Mouse (Mus musculus) thymus, adult 18-20 months (tissue): ENCODE measurements around the gene Dgka.

Experiments used
- DNase-seq, 2 experiments: peaks; one replicate each; pipeline ENCODE4 v3.0.0; 2022; ENCODE audit warnings: mixed read lengths in 2 of 2

The Dgka gene

DNA sequence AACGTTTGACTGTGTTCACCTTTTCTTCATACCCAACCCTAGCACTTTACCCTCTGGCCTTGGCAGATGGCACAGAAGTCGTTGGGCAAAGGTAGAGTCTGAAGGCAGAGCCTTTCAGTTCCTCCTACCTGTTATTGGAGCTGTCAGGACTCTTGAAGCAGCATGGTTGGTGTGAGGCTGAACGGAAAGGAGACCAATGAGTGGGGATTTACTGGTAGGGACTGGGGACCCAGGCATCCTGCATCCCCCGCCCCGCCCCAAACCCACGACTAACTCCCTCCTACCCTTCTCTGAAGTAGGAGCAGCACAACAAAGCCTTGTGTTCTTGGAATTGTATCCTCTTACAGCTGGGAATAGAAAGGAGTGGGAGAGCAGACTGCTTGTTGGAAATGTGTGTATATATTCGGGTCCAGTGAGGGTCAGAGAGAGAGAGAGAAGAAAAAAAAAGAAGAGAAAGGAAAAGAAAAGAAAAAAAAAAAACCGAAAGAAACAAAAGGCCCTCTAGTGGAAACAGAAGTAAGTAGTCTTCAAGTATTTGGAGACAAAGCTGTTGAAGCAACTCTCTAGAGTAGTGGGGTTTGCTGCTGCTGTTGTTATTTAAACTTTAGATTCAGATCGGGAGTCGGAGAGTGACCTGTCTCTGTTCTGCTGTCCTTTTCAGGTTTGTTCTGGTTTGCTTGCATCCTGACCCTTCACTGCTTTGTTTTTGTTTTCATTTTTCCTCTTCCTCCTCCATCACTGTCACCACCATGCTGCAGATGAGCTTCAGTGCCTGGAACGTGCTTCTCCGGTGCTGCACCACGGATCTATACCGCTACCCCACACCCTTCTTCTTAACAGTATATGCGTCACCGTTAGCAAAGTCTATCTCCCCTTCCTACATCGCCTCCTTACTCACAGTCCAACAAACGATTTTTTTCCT, at the start of gene Dgka:
Dgka (minus strand) TSS at position 176 of the 922 bp plus-strand sequence.
- peak; percentile 68 to 80 for DNase-seq

DNA sequence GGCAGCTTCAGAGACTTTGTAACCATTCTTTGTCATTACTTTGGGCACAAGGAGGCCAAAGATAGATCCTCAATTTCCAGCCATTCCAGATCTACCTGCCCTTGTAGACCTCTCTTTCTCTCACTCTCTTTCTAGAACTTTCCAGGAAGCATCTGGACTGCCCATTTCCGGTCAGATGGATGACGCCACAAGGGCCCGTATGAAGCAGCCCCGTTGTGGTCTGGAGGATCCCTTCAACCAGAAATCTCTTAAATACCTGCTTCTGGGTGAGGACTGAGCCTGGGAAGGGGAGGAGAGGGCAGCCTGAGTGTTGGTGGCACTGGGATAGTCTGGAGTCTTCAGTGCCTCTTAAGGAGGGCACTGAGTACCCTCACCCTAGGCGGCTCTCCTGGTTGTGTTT, 49.7 kb upstream of the Dgka start:
- no peak for DNase-seq

DNA sequence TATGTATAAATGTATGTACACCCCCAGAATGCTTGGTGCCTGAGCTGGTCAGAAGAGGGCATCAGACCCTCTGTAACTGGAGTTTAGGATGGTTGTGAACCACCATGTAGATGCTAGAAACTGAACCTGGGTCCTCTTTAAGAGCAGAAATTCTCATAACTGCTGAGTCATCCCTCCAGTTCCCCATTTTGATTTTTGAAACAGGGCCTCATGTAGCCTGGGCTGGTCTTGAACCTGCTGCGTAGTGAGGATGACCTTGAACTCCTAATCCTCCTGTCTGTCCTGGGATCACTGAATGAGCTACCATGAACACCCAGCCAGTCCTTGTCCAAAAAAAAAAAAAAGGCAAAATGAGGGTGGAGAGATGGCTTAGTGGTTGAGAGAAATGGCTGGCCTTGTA, 48.6 kb upstream of the Dgka start:
- no peak for DNase-seq

DNA sequence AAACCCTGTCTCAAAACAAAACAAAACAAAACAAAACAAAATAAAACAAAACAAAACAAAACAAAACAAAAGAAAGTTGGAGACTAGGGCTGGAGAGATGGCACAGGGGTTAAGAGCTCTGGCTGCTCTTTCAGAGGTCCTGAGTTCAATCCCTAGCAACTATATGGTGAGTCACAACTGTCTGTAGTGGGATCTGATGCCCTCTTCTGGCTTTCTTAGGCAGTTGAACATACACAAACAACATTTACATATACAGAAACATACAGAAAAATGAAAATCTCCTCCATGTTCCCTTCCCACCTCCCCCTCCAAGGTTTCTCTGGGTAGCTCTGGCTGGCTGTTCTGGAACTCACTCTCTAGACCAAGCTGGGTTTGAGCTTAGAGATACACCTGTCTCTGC, 47.4 kb upstream of the Dgka start:
- DNase-seq: no peak

DNA sequence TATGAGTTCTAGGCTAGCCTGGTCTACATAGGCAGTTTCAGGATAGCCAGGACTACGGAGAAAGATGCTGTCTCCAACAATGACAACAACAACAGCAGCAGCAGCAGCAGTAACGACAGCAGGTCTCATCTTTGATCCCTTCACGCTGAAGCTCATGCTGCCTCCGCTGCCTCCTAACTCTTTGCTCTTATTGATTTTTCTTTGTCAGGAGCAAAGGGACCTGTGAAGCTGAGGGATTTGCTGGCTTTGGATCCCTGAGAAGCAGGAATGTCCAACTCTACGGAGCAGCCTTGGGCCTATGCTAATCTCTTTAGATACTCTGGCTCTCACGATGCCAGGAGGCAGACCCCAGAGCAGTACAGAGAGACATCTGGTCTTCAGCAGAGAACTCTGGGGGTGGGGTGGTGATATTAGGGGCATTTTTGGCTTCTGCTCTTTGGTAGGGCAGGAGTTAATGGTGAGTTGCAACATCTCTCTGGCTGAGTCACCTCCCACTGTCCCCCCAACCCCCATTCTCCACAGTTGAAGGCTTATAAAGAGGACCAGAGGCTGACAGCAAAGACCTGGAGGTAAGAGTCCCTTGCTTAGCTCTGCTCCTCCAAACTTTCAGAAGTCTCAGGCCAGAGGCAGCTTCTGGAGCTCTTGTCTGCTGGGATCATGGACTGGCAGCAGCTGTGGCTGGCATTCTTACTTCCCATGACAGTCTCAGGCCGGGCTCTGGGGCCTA, 45.9 kb upstream of the Dgka start, which contains the start of gene Mmp19:
Mmp19 (plus strand) TSS at position 513 of the 727 bp plus-strand sequence.
- DNase-seq: no peak

DNA sequence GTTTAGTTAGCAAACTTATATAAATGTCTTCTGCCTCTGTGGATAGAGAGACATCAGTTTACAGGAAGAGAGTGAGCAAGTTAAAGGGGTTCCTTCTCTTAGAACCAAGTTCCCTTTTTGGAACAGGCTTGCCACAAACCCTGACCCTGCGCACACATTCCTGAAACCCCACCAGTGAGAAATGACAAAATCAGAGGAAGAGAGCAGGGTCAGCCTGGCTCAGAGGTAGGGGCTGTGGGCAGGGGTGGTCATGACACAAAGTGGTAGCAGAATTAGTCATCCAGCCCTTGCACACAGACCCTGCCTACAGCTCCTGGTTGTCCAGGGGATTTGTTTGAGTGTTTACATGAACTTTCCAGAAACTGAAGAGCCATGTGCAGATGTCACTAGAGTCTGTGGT, 35.5 kb upstream of the Dgka start:
- no peak for DNase-seq

DNA sequence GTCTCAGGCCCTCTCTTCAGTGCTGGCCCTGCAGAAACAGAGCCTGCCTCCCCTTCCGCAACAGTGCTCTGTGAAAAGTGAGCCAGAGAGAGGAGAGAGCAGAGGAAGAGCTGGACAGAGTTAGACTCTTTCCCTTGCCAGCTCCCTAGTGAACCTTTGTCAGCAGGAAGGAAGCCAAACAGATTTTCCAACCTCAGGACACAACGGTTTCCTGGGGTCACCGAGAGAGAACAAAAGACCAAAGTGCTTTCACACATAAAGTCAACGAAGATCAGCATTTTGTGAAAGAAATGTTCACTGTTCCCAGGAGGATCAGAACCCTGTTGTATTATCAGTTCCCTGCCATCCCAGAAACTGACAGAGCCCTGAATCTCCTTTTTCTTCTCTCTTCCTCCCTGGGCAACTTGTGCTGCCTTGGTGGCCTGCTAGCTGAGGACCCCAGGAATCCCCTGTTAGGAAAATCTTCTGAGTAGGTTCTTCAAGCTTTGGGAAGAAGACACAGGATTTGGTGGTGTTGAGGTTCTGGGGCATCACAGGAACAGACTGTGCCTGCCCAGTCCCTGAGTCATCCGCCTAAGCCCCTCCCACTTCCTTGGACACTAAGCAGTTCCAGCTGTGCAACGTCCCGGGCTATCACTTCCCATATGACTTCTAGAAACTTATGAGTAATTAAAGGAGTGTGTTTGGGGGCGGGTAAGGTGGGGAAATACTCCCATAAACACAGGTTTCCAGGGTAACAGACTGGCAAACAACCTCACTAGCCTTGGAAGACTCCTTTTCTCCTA, 34.5 kb upstream of the Dgka start:
- peak; percentile 21 for DNase-seq

DNA sequence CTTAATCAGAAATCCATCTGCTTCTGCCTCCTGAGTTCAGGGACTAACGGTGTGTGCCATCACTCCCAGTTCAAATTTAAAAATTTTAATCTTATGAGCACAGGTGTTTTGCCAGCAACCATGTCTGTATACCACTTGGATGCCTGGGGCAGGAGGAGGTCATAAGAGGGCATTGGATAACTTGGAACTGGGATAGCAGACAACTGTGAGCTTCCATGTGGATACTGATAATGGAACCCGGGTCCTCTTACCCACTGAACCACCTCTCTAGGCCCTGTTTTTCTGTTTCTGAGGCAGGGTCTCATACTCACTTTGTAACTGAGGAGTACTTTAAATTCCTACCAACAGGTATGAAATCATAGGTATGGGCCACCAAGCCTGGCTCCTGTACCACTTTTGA, 33.8 kb upstream of the Dgka start:
- no peak for DNase-seq

DNA sequence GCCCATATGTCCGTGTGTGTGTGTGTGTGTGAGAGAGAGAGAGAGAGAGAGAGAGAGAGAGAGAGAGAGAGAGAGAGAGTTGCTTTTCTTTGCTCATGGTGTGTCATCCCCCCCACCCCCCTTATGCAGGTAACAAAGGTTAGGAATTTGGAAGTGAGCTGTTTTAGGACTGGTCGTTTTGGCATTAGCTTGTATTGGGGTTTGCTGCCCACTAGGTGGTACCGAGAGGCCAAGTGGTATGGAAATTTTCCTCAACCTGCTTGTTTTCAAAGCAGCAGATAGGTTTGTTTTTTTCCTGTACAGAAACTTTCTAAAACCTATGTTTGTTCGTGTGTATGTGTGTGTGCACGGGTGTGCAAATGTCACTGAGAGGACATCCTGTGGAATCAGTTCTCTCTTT, 29.0 kb upstream of the Dgka start:
- no peak for DNase-seq

DNA sequence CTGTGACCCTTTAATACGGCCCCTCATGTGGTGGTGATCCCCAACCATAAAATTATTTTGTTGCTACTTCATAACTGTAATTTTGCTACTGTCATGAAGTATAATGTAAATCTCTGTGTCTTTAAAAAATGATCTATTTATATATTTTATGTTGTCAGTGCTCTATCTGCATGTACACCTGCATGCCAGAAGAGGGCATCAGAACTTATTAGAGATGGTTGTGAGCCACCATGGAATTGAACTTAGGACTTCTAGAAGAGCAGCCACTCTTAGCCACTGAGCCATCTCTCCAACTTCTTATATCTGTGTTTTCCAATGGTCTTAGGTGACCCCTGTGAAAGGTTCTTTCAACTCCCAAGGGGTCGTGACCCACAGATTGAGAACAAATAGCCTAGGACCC, 28.2 kb upstream of the Dgka start:
- no peak for DNase-seq

DNA sequence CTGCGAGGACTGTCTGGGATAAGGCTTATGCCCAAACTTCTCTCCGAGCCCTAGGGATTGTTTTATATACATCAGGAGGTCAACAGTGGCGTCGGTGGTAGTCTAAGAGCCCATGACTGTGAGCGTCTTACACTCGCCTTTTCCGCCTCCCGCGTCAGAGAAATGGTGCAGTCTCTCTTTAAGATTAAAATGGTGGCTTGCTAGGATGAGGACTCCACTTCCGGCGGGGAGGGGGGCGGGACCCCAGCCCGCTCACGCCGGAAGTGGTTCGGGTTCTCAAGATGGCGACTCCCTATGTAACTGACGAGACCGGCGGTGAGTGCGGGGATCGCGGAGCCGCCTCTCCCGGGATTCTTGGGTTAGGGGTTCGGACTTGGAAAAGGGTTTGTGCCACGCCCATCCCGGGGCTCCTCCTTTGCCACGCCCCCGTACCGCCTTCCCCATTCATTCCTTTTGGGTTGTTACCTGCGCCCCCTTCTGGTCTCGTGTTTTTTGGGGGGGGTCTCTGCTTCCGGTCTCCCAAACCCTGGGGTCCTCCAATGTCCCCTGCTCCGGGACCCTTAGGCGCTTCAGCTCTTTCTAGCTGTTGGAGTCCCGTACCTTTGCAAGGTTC, 3.7 kb upstream of the Dgka start:
- peak; percentile 67 to 84 for DNase-seq

DNA sequence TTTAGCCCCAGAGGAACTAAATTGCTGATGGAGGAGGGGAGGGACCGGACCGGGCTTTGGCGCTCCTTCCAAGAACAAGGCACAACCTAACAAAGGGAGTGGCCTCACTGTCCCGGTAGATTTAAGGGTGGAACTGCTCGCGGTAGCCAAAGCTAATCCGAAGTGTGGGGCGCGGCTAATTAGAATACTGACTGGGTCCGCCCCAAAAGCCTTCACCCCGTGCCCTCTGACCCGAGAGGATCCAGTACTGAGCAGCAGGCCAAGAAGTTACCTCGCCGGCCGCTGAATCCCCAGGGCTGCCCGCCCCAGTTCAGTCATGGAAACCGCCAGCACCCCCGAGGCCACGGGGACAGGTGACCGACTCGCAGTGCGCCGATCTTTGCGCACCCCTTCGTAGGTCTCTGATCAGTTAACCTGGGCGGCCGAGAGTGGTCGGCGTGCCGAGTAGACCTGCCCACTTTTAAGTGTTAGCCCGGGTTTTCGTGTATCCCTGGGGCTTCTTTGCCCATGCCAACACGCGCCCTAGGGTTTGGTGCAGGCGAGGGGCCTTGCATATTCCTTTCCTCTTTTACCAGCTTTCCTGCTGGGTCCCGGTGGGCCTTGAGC, 3.1 kb upstream of the Dgka start, which contains the start of gene Pym1:
Pym1 (plus strand) TSS at position 244 of the 606 bp plus-strand sequence.
- peak; percentile 54 to 78 for DNase-seq

DNA sequence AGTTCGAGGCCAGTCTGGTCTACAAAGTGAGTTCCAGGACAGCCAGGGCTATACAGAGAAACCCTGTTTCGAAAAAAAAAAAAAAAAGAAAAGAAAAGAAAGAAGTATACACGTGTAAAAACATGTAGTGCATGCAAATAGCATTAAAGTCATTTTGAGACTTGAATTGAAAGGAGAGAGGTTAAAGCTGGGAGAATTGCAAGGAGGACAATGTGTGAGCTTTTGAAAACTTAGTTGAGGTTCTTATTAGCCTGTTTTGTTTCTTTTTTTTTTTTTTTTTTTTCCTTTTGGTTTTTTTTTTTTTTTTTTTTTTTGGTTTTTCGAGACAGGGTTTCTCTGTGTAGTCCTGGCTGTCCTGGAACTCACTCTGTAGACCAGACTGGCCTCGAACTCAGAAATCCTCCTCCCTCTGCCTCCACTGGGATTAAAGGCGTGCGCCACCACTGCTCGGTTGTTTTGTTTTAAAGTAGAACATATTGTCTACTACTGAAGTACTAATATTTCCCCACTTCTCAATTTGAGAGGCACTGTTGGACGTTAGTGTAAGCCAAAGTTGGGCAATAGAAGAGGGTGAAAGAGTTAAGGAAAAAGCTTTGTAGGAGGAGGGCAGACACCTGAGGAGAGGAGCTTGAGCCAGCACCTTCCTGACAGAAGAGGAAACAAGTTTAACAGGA, 2.5 kb upstream of the Dgka start:
- no peak for DNase-seq

DNA sequence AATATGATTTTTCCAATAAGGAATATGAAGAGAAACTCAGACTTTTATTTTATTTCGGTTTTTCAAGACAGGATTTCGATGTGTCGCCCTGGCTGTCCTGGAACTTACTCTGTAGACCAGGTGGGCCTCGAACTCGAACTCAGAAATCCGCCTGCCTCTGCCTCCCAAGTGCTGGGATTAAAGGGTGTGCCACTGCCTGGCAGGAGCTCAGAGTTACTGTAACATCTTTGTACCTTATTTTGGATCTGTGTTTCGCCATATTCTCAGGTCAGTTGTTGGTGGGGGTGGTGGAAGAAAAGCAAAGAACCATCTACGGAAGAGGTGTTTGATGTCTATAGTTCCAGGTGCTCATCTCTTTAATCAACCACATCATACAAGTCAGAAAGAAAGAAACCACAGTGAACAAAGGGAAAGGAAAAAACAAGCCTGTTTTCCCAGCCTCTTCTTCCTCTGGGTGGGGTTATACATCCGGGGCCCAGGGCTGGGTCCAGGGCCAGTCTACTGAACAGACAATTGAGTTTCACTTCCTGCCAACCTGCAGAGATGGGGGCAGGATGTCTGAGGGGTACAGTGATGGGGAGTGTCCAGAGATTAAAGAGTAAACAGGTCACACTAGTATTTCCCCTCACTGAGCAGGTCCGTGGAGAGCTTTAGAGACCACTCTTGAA, 1.4 kb upstream of the Dgka start:
- peak; percentile 77 to 89 for DNase-seq

DNA sequence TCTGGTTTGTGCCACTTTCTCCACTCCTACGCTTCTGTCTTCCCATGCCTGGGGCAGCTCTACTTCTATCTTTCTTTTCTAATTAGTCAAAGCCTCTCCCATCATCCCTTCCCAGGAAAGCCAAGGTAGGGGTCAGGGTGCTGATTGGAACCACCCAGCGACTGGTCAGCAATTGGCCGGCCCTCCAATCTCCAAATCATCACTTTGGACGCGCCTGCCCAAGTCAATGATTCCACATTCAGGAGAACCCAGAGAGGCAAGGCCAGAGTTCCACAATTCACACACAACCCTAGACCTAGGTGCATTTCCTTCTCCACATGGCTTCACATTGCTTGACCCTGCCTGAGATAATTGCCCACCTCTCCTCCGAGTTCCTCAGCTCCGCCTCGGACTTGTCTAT, 444 bp downstream of the Dgka start:
- peak in 1 of 2 experiments; percentile 27 for DNase-seq

DNA sequence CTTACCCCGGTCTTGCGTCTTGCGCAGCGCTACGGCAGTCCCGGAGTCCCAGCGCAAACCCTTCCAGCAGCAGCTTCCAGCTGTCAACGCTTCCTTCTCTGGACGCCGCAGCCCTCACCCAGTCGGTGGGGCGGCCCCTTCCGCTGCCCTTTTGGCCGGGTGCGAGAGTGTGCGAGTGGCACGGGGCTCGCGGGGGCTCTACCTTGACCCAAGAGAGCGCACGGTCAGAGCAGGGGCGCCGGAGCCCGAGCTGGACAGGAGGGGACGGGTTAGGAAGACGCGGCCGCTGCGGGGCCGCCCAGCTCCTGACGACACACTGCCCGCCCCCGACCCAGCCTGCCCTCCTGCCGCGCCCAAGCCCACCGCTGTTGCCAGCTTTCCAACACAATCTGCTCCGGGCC, 864 bp downstream of the Dgka start:
- peak; percentile 56 to 62 for DNase-seq

DNA sequence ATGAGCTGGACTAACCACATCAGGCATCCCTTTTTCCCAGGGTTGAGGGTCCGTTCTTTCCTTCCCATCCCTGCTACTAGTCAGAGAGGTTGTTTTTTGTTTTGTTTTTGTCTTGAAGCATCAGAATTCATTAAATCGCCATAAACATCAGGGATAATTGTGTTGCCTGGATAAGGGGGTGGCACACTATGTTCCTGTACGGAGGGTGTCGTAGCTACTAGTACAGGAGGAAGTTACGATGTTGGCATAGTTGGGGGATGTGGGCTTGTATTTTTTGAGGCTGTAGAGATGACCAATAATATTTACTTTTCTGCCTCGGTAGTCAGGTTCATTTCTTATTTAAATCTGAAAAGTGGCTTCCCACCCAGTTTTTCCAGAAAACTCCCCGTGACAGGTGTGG, 1.4 kb downstream of the Dgka start:
- no peak for DNase-seq

DNA sequence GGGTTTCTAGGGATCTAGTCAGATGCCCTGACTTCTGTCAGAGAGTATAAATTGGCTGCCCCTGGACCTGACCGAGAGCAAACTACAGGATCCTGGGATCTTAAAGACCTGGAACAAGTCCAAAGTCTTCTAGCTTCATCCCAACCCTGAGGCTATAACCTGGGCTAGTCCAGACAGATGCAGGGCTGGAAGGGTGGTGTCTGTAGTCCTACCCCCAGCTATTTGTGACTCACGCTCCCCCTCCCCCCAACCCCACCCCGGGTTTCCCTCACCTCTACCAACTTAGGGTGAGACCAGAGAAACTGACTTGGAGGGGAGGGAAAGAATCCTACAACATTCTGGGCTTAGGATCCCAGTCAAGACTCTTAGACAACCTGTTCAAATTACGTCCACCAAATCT, 2.0 kb downstream of the Dgka start:
- no peak for DNase-seq

DNA sequence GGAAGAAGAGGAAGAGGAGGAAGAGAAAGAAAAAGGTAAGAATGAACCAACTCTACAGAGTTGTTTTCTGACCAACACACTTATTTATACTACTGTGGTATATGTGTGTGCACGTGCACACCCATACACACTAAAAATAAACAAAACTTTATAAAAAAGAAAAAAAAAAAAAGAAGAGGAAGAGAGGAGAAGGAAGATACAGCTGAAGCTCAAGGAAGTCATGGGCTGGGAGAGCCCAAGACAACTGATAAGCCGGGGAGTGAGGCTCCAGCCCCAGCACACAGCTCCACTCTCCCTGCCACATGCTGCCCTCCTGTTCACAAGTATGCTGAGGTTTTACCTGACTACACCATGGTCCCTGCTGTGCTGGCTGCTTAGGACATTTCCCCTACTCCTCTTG, 4.4 kb downstream of the Dgka start:
- no peak for DNase-seq

DNA sequence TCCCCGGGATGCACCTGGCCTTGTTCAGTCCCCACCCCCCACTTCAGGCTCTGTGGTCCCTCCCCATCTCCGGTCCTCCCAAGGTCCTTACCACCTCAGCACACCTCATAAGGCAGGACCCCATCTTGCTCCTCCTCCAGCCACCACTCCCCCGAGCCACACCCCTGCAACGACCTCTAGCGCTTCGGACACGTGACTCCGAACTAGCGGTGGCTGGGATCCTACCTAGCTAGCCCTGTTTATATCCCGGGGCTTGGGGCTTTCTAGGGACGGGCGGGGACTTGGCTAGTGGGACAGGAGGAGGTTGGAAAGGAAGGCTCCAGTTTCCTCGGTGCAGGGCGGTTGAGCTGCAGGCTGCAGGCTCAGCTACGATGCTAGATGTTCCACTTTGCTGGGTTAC, 7.2 kb downstream of the Dgka start:
- DNase-seq: no peak

DNA sequence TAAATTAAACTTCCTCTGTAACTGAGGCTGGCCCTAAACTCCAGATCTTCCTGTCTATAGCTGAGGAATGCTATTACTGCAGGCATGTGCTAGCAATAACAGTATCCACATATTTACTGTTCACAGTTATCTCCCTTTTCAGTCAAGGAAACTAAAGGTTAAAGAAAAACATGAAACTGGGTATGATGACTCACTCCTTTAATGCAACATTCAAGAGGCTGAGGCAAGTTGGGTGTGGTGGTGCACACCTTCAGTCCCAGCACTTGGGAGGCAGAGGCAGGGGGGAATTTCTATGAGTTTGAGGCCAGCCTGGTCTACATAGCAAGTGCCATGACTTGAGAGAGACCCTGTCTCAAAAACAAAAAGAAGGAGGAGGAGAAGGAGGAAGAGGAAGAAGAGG, 12.7 kb downstream of the Dgka start:
- DNase-seq: no peak
